Mouse (Mus musculus): ENCODE measurements around the gene Mb. TPM values are rescaled to one million over a fixed set of nuclear protein-coding genes. Genes with fewer than 3 reads are reported as not detected.

Gene Mb
- total RNA-seq, 2 experiments from 2014 or later, result 0.43 to 1.7 TPM

- peak in 1 of 2 experiments; percentile 41 for DNase-seq
These were observed 23.4 kb downstream of the Mb start for GRCm38 (mm10) chr15:77027117-77027516.

- no peak for DNase-seq
These were observed 24.4 kb downstream of the Mb start for GRCm38 (mm10) chr15:77025884-77026583.

GRCm38 (mm10) chr15:77022401-77022957, 28.0 kb downstream of the Mb start:
- DNase-seq, result no peak

- DNase-seq, result no peak
These were observed 28.6 kb downstream of the Mb start for GRCm38 (mm10) chr15:77021851-77022250.

GRCm38 (mm10) chr15:77021056-77021455, 29.4 kb downstream of the Mb start:
- DNase-seq, result peak in 1 of 2 experiments; percentile 35

- DNase-seq, result no peak
These were observed 30.3 kb downstream of the Mb start for GRCm38 (mm10) chr15:77020136-77020535.

- no peak for DNase-seq
These were observed 30.9 kb downstream of the Mb start for GRCm38 (mm10) chr15:77019533-77019932.

GRCm38 (mm10) chr15:77018740-77019340, 31.6 kb downstream of the Mb start:
- DNase-seq, result peak; percentile 44 to 66

GRCm38 (mm10) chr15:77017897-77018296, 32.6 kb downstream of the Mb start:
- no peak for DNase-seq

GRCm38 (mm10) chr15:77016509-77016908, 34.0 kb downstream of the Mb start:
- no peak for DNase-seq

GRCm38 (mm10) chr15:77014985-77015384, 35.5 kb downstream of the Mb start:
- DNase-seq, result no peak

GRCm38 (mm10) chr15:77014431-77014830, 36.0 kb downstream of the Mb start:
- no peak for DNase-seq

GRCm38 (mm10) chr15:77013753-77014241, 36.7 kb downstream of the Mb start:
- peak; percentile 48 to 63 for DNase-seq

GRCm38 (mm10) chr15:77008851-77009250, 41.6 kb downstream of the Mb start:
- DNase-seq, result peak in 1 of 2 experiments; percentile 51

GRCm38 (mm10) chr15:77003868-77004215, 46.6 kb downstream of the Mb start:
- DNase-seq, result peak; percentile 59 to 78

GRCm38 (mm10) chr15:77003173-77003867, 47.1 kb downstream of the Mb start:
- no peak for DNase-seq

- peak; percentile 39 to 71 for DNase-seq
These were observed 51.4 kb downstream of the Mb start for GRCm38 (mm10) chr15:76998878-76999588.

GRCm38 (mm10) chr15:76998048-76998447, 52.4 kb downstream of the Mb start:
- no peak for DNase-seq

- DNase-seq, result no peak
These were observed 56.1 kb downstream of the Mb start for GRCm38 (mm10) chr15:76994413-76994812.

GRCm38 (mm10) chr15:76987542-76988094, 62.9 kb downstream of the Mb start:
- peak; percentile 63 to 76 for DNase-seq

- no peak for DNase-seq
These were observed 63.3 kb downstream of the Mb start for GRCm38 (mm10) chr15:76987137-76987536.

GRCm38 (mm10) chr15:76982745-76983144, 67.7 kb downstream of the Mb start:
- DNase-seq, result peak; percentile 17 to 43
